9 mouse cellular contexts compared by ENCODE assay signal in genomic region chr3:130400716-130401559, GRCm38 (mm10).
DNase-seq lines count a peak whose midpoint lies in the region; ATAC-seq and TF ChIP-seq lines count a peak whose summit lies in the region.
"Had no signal": no experiment of that assay in that cellular context is flagged by ENCODE, and none has a peak within 500 bp of the region (broad histone marks: within the 10 kb centered on the region; RNA-seq: fewer than 3 reads in every experiment).

No protein-coding gene starts in this region.

- no peak for TF ChIP-seq EP300 in heart, postnatal 0 days (IDR thresholded peaks at IDR 0.05; ENCODE audit: low read depth)

- no peaks in the 10 kb centered on the region for H3K9me3 ChIP-seq in heart, postnatal 0 days (replicated peaks; ENCODE audit: control insufficient read depth, low read length)
- H3K9me3 ChIP-seq in limb, embryonic 14.5 days (ENCODE audit: control insufficient read depth, low read length) = no peaks in the 10 kb centered on the region
- H3K9me3 ChIP-seq: liver, embryonic 15.5 days had no signal

- WGBS in lung, adult 2 months = 31% methylated on average over 13 of the region's 13 CpGs
- WGBS in heart, postnatal 0 days = 60% methylated on average over 13 of the region's 13 CpGs
- WGBS in limb, embryonic 14.5 days = 12% methylated on average over 13 of the region's 13 CpGs

- H3K9ac ChIP-seq in heart, postnatal 0 days (replicated peaks; ENCODE audit: low read depth, low read length) = no peak overlapping the region
- H3K9ac ChIP-seq in limb, embryonic 14.5 days (ENCODE audit: low read depth, low read length, severe bottlenecking) = no peak overlapping the region
- H3K9ac ChIP-seq: liver, embryonic 15.5 days had no signal

- TF ChIP-seq POLR2A in lung, adult 2 months (IDR thresholded peaks at IDR 0.05; ENCODE audit: borderline replicate concordance, extremely low read depth, low read depth, low read length) = no peak
- TF ChIP-seq POLR2A in limb, embryonic 14.5 days (IDR thresholded peaks at IDR 0.05; ENCODE audit: borderline replicate concordance, extremely low read depth, insufficient read depth, insufficient read length) = no peak

- peak overlapping the region; percentile 18; the same call in 1 of the 2 replicates for H3K27ac ChIP-seq in heart, postnatal 0 days (ENCODE audit: low read depth)
- no peak overlapping the region for H3K27ac ChIP-seq in limb, embryonic 14.5 days (replicated peaks; ENCODE audit: low read depth, low read length)
- H3K27ac ChIP-seq: liver, embryonic 15.5 days had no signal

- no peak overlapping the region for H3K4me3 ChIP-seq in lung, adult 2 months (replicated peaks; ENCODE audit: extremely low read depth, low read depth, low read length)
- no peak overlapping the region for H3K4me3 ChIP-seq in heart, postnatal 0 days (ENCODE audit: low read depth, low read length)
- H3K4me3 ChIP-seq in limb, embryonic 14.5 days (replicated peaks; ENCODE audit: low read length) = no peak overlapping the region
- H3K4me3 ChIP-seq: liver, embryonic 15.5 days had no signal

- peak overlapping the region; percentile 28; the same call in 1 of the 2 replicates for H3K4me2 ChIP-seq in heart, postnatal 0 days (ENCODE audit: low read depth, low read length)
- peak overlapping the region; percentile 16 for H3K4me2 ChIP-seq in limb, embryonic 14.5 days (replicated peaks; ENCODE audit: low read depth, low read length, severe bottlenecking)
- H3K4me2 ChIP-seq: liver, embryonic 15.5 days had no signal

- DNase-seq in lung, adult 18-20 months = peak; percentile 52 to 64
- no peak for DNase-seq in lung, adult 2 months
- DNase-seq in heart, postnatal 0 days (ENCODE audit: low spot score) = peak; percentile 8
- DNase-seq in limb, embryonic 14.5 days (ENCODE audit: low spot score) = peak; percentile 35
- DNase-seq in right cerebral cortex, postnatal 25 days = peak; percentile 74
- no peak for DNase-seq in cerebellum, adult 9-11 months
- DNase-seq in cerebellum, adult 8-10 months = no peak
- DNase-seq in thymus, postnatal 0 days (ENCODE audit: low spot score) = no peak

- no peaks in the 10 kb centered on the region for H3K27me3 ChIP-seq in heart, postnatal 0 days (ENCODE audit: control insufficient read depth, insufficient read depth, low read length)
- H3K27me3 ChIP-seq in limb, embryonic 14.5 days (ENCODE audit: control insufficient read depth, insufficient read depth, low read length) = no peaks in the 10 kb centered on the region
- H3K27me3 ChIP-seq: liver, embryonic 15.5 days had no signal

- peaks cover 5% of the 10 kb centered on the region; the same call in 1 of the 2 replicates for H3K4me1 ChIP-seq in lung, adult 2 months (ENCODE audit: control insufficient read depth, insufficient read depth, low read length)
- H3K4me1 ChIP-seq in heart, postnatal 0 days (ENCODE audit: control insufficient read depth, insufficient read depth) = no peaks in the 10 kb centered on the region
- peaks cover 12% of the 10 kb centered on the region for H3K4me1 ChIP-seq in limb, embryonic 14.5 days (ENCODE audit: control insufficient read depth, insufficient read depth, low read length)
- H3K4me1 ChIP-seq: liver, embryonic 15.5 days had no signal

- H3K36me3 ChIP-seq in heart, postnatal 0 days (replicated peaks; ENCODE audit: control insufficient read depth, insufficient read depth, low read length) = no peaks in the 10 kb centered on the region
- no peaks in the 10 kb centered on the region for H3K36me3 ChIP-seq in limb, embryonic 14.5 days (ENCODE audit: control insufficient read depth, insufficient read depth, low read length)
- H3K36me3 ChIP-seq: liver, embryonic 15.5 days had no signal

- ATAC-seq in heart, postnatal 0 days (ENCODE audit: insufficient read depth, low read depth) = no peak
- peak; percentile 41 for ATAC-seq in limb, embryonic 14.5 days (ENCODE audit: low FRiP score, low read depth)

- TF ChIP-seq CTCF in lung, adult 2 months (IDR thresholded peaks at IDR 0.05; ENCODE audit: insufficient read depth, low read length) = no peak
- TF ChIP-seq CTCF in heart, postnatal 0 days (IDR thresholded peaks at IDR 0.05; ENCODE audit: low read depth) = no peak

Comparison
In these comparisons a context has a peak if more than half of its experiments do, and no peak if none do; other contexts are left out.
1. DNase-seq: peak in lung, adult 18-20 months (2 of 2), heart, postnatal 0 days (single experiment), limb, embryonic 14.5 days (single experiment) and right cerebral cortex, postnatal 25 days (single experiment); none in lung, adult 2 months (single experiment), cerebellum, adult 9-11 months (single experiment), cerebellum, adult 8-10 months (single experiment) and thymus, postnatal 0 days (single experiment).